14 mouse cellular contexts compared by ENCODE assay signal in the genomic region with DNA sequence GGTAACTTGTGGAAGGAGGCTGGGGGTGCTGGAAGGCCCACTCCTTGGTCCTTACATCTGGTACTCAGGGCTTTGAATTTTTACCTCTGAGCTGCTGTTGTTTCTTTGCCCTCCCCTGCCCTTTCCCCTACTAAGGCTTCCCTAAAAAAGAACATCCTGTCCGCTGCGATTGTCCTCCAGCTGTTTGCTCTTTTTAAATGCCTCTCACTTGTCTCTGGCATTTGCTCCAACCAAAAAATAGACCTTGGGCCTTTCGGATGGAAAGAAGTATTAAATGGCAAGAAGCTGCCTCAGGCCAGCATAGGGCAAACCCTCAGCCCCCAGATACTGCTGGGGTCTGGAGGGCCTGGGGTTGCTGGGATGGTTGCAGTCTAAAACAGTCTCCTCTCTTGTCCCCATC. TPM values are rescaled to one million over a fixed set of nuclear protein-coding genes. Genes with fewer than 3 reads are reported as not detected.
"Had no signal": no experiment of that assay in that cellular context is flagged by ENCODE, and none has a peak within 500 bp of the region (broad histone marks: within the 10 kb centered on the region; RNA-seq: fewer than 3 reads in every experiment).

No protein-coding gene starts in this region.

- H3K9ac ChIP-seq: limb, embryonic 12.5 days; midbrain, embryonic 15.5 days; neural tube, embryonic 12.5 days had no signal

- H3K27me3 ChIP-seq: limb, embryonic 12.5 days had no signal

- H3K9me3 ChIP-seq: midbrain, embryonic 15.5 days; neural tube, embryonic 12.5 days had no signal

- ATAC-seq: intestine, postnatal 0 days; midbrain, embryonic 15.5 days had no signal

- H3K27ac ChIP-seq: left cerebral cortex, adult 2 months; limb, embryonic 12.5 days; macrophage; midbrain, embryonic 15.5 days; neural tube, embryonic 12.5 days; stomach, postnatal 0 days had no signal

- H3K4me3 ChIP-seq: left cerebral cortex, adult 2 months; limb, embryonic 12.5 days; megakaryocyte, embryonic 14.5 days; midbrain, embryonic 15.5 days; neural tube, embryonic 12.5 days had no signal

- H3K36me3 ChIP-seq: limb, embryonic 12.5 days; midbrain, embryonic 15.5 days; neural tube, embryonic 12.5 days had no signal

- H3K4me2 ChIP-seq: limb, embryonic 12.5 days; midbrain, embryonic 11.5 days; midbrain, embryonic 15.5 days; neural tube, embryonic 12.5 days had no signal

- DNase-seq: kidney, adult 8-10 months; kidney, postnatal 25 days; liver; lung, postnatal 14 days; thymus, postnatal 4 days had no signal

RNA-seq across cellular contexts. Expression of gene Hes1, which starts 59.1 kb away (rescaled TPM):
- polyA plus RNA-seq: macrophage had no signal
